In genomic region chr8:58886405-58886804, GRCm38 (mm10) we compare ENCODE assay signal across 13 mouse cellular contexts. TPM values are rescaled to one million over a fixed set of nuclear protein-coding genes. Genes with fewer than 3 reads are reported as not detected.
DNase-seq lines count a peak whose midpoint lies in the region; ATAC-seq and TF ChIP-seq lines count a peak whose summit lies in the region.
"Had no signal": no experiment of that assay in that cellular context is flagged by ENCODE, and none has a peak within 500 bp of the region (broad histone marks: within the 10 kb centered on the region; RNA-seq: fewer than 3 reads in every experiment).

No protein-coding gene starts in this region.

- TF ChIP-seq POLR2A in lung, adult 2 months (IDR thresholded peaks at IDR 0.05; ENCODE audit: borderline replicate concordance, extremely low read depth, low read depth, low read length) = no peak

- intact Hi-C loops in gastrocnemius, adult 2 months (cut with DNase I) = loop anchor here (10.0 kb wide), 1 partner anchor 1578 kb away; no protein-coding TSS in a partner anchor
- intact Hi-C loops in gastrocnemius, postnatal 36 days (cut with DNase I) = no loop called here

- H3K27me3 ChIP-seq in lung, embryonic 14.5 days (ENCODE audit: insufficient read depth, low read length) = no peaks in the 10 kb centered on the region
- H3K27me3 ChIP-seq: heart, embryonic 12.5 days; limb, embryonic 15.5 days; midbrain, embryonic 13.5 days had no signal

- 6% methylated on average over 1 of the region's 1 CpGs for WGBS in lung, embryonic 14.5 days
- WGBS in lung, adult 2 months = 5% methylated on average over 1 of the region's 1 CpGs

- no peak for ATAC-seq in lung, embryonic 14.5 days (ENCODE audit: insufficient read depth)
- ATAC-seq: midbrain, embryonic 13.5 days had no signal

- H3K27ac ChIP-seq in gastrocnemius, adult 2 months = no peak overlapping the region
- H3K27ac ChIP-seq in lung, embryonic 14.5 days (ENCODE audit: low read depth) = no peak overlapping the region
- H3K27ac ChIP-seq: forebrain, embryonic 10.5 days; limb, embryonic 15.5 days; midbrain, embryonic 13.5 days had no signal

- H3K4me1 ChIP-seq in lung, embryonic 14.5 days (ENCODE audit: insufficient read depth) = no peaks in the 10 kb centered on the region
- no peaks in the 10 kb centered on the region for H3K4me1 ChIP-seq in lung, adult 2 months (ENCODE audit: control insufficient read depth, insufficient read depth, low read length)
- H3K4me1 ChIP-seq: forebrain, embryonic 10.5 days; heart, embryonic 12.5 days; limb, embryonic 15.5 days; midbrain, embryonic 13.5 days had no signal

- TF ChIP-seq CTCF in gastrocnemius, adult 2 months (IDR thresholded peaks at IDR 0.05) = peak; percentile 15; the same call in 1 of the 2 replicates
- TF ChIP-seq CTCF in lung, embryonic 14.5 days (IDR thresholded peaks at IDR 0.05; ENCODE audit: low read depth) = peak; percentile 43
- TF ChIP-seq CTCF in lung, adult 2 months (IDR thresholded peaks at IDR 0.05; ENCODE audit: insufficient read depth, low read length) = no peak

- no peak overlapping the region for H3K4me2 ChIP-seq in lung, embryonic 14.5 days
- H3K4me2 ChIP-seq: heart, embryonic 12.5 days; limb, embryonic 15.5 days; midbrain, embryonic 13.5 days had no signal

- H3K36me3 ChIP-seq in lung, embryonic 14.5 days (ENCODE audit: insufficient read depth) = no peaks in the 10 kb centered on the region
- H3K36me3 ChIP-seq: forebrain, embryonic 10.5 days; heart, embryonic 12.5 days; limb, embryonic 15.5 days; midbrain, embryonic 13.5 days had no signal

- no peaks in the 10 kb centered on the region for H3K9me3 ChIP-seq in lung, embryonic 14.5 days (ENCODE audit: low read depth, low read length)
- H3K9me3 ChIP-seq: forebrain, embryonic 10.5 days; heart, embryonic 12.5 days; limb, embryonic 15.5 days; midbrain, embryonic 13.5 days had no signal

- no peak overlapping the region for H3K4me3 ChIP-seq in gastrocnemius, adult 2 months
- H3K4me3 ChIP-seq in lung, embryonic 14.5 days (ENCODE audit: low read depth, low read length) = no peak overlapping the region
- no peak overlapping the region for H3K4me3 ChIP-seq in lung, adult 2 months (replicated peaks; ENCODE audit: extremely low read depth, low read depth, low read length)
- H3K4me3 ChIP-seq: forebrain, embryonic 10.5 days; heart, embryonic 12.5 days; limb, embryonic 15.5 days; midbrain, embryonic 13.5 days had no signal

- no peak for DNase-seq in gastrocnemius, adult 2 months
- DNase-seq in gastrocnemius, postnatal 36 days = no peak
- peak; percentile 77 for DNase-seq in lung, embryonic 14.5 days
- DNase-seq in lung, adult 2 months = no peak
- peak; percentile 5 for DNase-seq in R1 (ENCODE audit: low read depth, low spot score)
- DNase-seq in mesoderm, embryonic 11.5 days (ENCODE audit: low read depth, low spot score) = peak; percentile 18
- DNase-seq in urinary bladder, postnatal 25 days (ENCODE audit: low spot score) = no peak
- no peak for DNase-seq in adrenal gland, postnatal 4 days (ENCODE audit: low spot score in 2 of 2)
- DNase-seq: right cerebral cortex, adult 18-20 months had no signal

- H3K9ac ChIP-seq in lung, embryonic 14.5 days = no peak overlapping the region
- H3K9ac ChIP-seq: heart, embryonic 12.5 days; limb, embryonic 15.5 days; midbrain, embryonic 13.5 days had no signal

RNA-seq across cellular contexts. Expression of gene BC030500, which starts 25.1 kb away (rescaled TPM):
- not detected for total RNA-seq in gastrocnemius, adult 2 months (2021)
- total RNA-seq in gastrocnemius, postnatal 36 days (2021) = not detected
- polyA plus RNA-seq in lung, embryonic 14.5 days (2014; fragmentation: Nextera tagmentation; extraction: Ambion mirVana) = 0.62 TPM in 2 replicates
- 0.13 and 0.44 TPM in 2 replicates for polyA plus RNA-seq in lung, adult 2 months (2012; rRNA removed)
- 1 to 10 TPM in 1 of 2 experiments, under 1 TPM in 1; 0.20 to 1.3 TPM for total RNA-seq in adrenal gland, postnatal 4 days (2021)

RNA-seq across cellular contexts. Expression of gene Galntl6, which starts 26.0 kb away (rescaled TPM):
- total RNA-seq in gastrocnemius, adult 2 months (2021) = not detected
- total RNA-seq in gastrocnemius, postnatal 36 days (2021) = not detected
- 0.12 and 0.19 TPM in 2 replicates for polyA plus RNA-seq in lung, embryonic 14.5 days (2014; fragmentation: Nextera tagmentation; extraction: Ambion mirVana)
- 0.09 TPM in 1 of 2 replicates, not detected in the other for polyA plus RNA-seq in lung, adult 2 months (2012; rRNA removed)
- 1 to 10 TPM in 1 of 2 experiments, under 1 TPM in 1; 0.95 to 1.6 TPM for total RNA-seq in adrenal gland, postnatal 4 days (2021)

Comparison
In these comparisons a context has a peak if more than half of its experiments do, and no peak if none do; other contexts are left out.
1. DNase-seq: peak in lung, embryonic 14.5 days (single experiment), R1 (single experiment) and mesoderm, embryonic 11.5 days (single experiment); none in gastrocnemius, adult 2 months (single experiment), gastrocnemius, postnatal 36 days (0 of 2), lung, adult 2 months (single experiment), urinary bladder, postnatal 25 days (single experiment) and adrenal gland, postnatal 4 days (0 of 2).